Mouse (Mus musculus) ovary, adult 18-20 months (tissue): Measurements from ENCODE around the gene Drd4.
A peak's percentile ranks its signal among the peaks of the same experiment; 100 is the strongest.
"Not testable (repeated sequence)": the region's sequence is repeated elsewhere in the genome, so short reads cannot be mapped to it uniquely, and the experiment has no call there.

Experiments used
- DNase-seq: peaks from one replicate; pipeline ENCODE4 v3.0.0; 2022; ENCODE audit warnings: low spot score, mixed read lengths

Drd4 gene

GRCm38 (mm10) chr7:141291921-141292582 is at the start of gene Drd4:
Gene Drd4, plus strand, starts transcription at chr7:141292006.
- DNase-seq, result no peak

- not testable (repeated sequence) for DNase-seq
These were observed 41.3 kb upstream of the Drd4 start for GRCm38 (mm10) chr7:141250486-141250885.

GRCm38 (mm10) chr7:141256159-141256558 is 35.6 kb upstream of the Drd4 start:
- DNase-seq, result no peak

- DNase-seq, result no peak
These were observed 30.3 kb upstream of the Drd4 start for GRCm38 (mm10) chr7:141261480-141261879.

- no peak for DNase-seq
These were observed 28.2 kb upstream of the Drd4 start for GRCm38 (mm10) chr7:141263640-141264039.

GRCm38 (mm10) chr7:141264041-141264700 is 27.6 kb upstream of the Drd4 start:
- no peak for DNase-seq

- DNase-seq, result no peak
These were observed 26.9 kb upstream of the Drd4 start for GRCm38 (mm10) chr7:141264761-141265410.

GRCm38 (mm10) chr7:141265411-141265738 is 26.4 kb upstream of the Drd4 start:
- DNase-seq, result no peak

- peak; percentile 31 for DNase-seq
These were observed 25.9 kb upstream of the Drd4 start, which contains the start of gene Irf7 for GRCm38 (mm10) chr7:141265739-141266561. Gene Irf7, minus strand, starts transcription at chr7:141266481.

GRCm38 (mm10) chr7:141268466-141269272 is 23.1 kb upstream of the Drd4 start:
- no peak for DNase-seq

- DNase-seq, result no peak
These were observed 22.6 kb upstream of the Drd4 start for GRCm38 (mm10) chr7:141269273-141269545.

- no peak for DNase-seq
These were observed 21.2 kb upstream of the Drd4 start for GRCm38 (mm10) chr7:141270631-141271030.

- no peak for DNase-seq
These were observed 16.4 kb upstream of the Drd4 start for GRCm38 (mm10) chr7:141275356-141275755.

GRCm38 (mm10) chr7:141276546-141276945 is 15.3 kb upstream of the Drd4 start, which contains the start of gene Cdhr5:
Gene Cdhr5, minus strand, starts transcription at chr7:141276786.
- no peak for DNase-seq

GRCm38 (mm10) chr7:141277701-141278678 is 13.8 kb upstream of the Drd4 start:
- DNase-seq, result no peak

GRCm38 (mm10) chr7:141278766-141279590 is 12.8 kb upstream of the Drd4 start, which contains the start of gene Sct:
Gene Sct, minus strand, starts transcription at chr7:141279133.
- no peak for DNase-seq

- no peak for DNase-seq
These were observed 10.4 kb upstream of the Drd4 start for GRCm38 (mm10) chr7:141281442-141281841.

GRCm38 (mm10) chr7:141282756-141283155 is 9.1 kb upstream of the Drd4 start:
- no peak for DNase-seq

- no peak for DNase-seq
These were observed 3.8 kb upstream of the Drd4 start for GRCm38 (mm10) chr7:141288042-141288441.
